Mouse (Mus musculus) kidney, adult 2 months (tissue): ENCODE data around the gene Spem2. TPM values are rescaled to one million over a fixed set of nuclear protein-coding genes. Genes with fewer than 3 reads are reported as not detected.
A peak's percentile ranks its signal among the peaks of the same experiment; 100 is the strongest.

Experiments used
- DNase-seq: peaks from one replicate; pipeline ENCODE4 v3.0.0; 2021
- H3K27ac ChIP-seq: fragments of 200-500 bp; 2 replicates; pipeline ENCODE4 v1.5.1; 2012; ENCODE audit warnings: low read depth, low read length, control low read depth, inconsistent platforms; ENCODE audit not compliant: insufficient read depth
- H3K27me3 ChIP-seq: fragments of 200-500 bp; replicated peaks from 2 replicates; pipeline ENCODE4 v1.6.1; 2012; ENCODE audit warnings: mild to moderate bottlenecking, moderate library complexity, low read length, inconsistent platforms; ENCODE audit not compliant: control insufficient read depth, insufficient read depth
- H3K36me3 ChIP-seq: fragments of 200-500 bp; 2 replicates; pipeline ENCODE4 v1.6.1; 2012; ENCODE audit warnings: mild to moderate bottlenecking, moderate library complexity, low read length, inconsistent platforms; ENCODE audit not compliant: control insufficient read depth, insufficient read depth
- H3K4me1 ChIP-seq: fragments of 200-500 bp; 2 replicates; pipeline ENCODE4 v1.6.1; 2011; ENCODE audit warnings: low read length; ENCODE audit not compliant: control insufficient read depth, insufficient read depth
- H3K4me3 ChIP-seq: fragments of 200-500 bp; 2 replicates; pipeline ENCODE4 v1.5.1; 2011; ENCODE audit warnings: mild to moderate bottlenecking, low read depth, low read length, control low read depth; ENCODE audit not compliant: insufficient read depth
- CTCF ChIP-seq: fragments of 200-500 bp; conservative IDR thresholded peaks from 2 replicates; pipeline ENCODE4 v1.5.1; 2011; ENCODE audit warnings: low read depth, mild to moderate bottlenecking, control low read depth, low read length, moderate library complexity, mixed read lengths; ENCODE audit not compliant: insufficient read depth, insufficient read length
- POLR2A ChIP-seq: fragments of 200-500 bp; IDR thresholded peaks from one replicate; pipeline ENCODE4 v1.6.1; 2011; ENCODE audit warnings: low read depth, low read length, control low read depth
- WGBS: fragments of 180-500 bp; shearing (Covaris S2); methylation state at CpG from one replicate; pipeline ENCODE4 v1.1.7; 2018; 5-methylcytosine and 5-hydroxymethylcytosine counted together
- polyA plus RNA-seq: library from polyadenylated mRNA; depleted of rRNA; stranded (reverse); fragments of >200 nt; gene quantifications from 2 replicates; pipeline ENCODE4 v1.2.3, GENCODE M21; 2012

Spem2 gene
- polyA plus RNA-seq, 1 experiment = 0.20 TPM

GRCm38 (mm10) chr11:69846198-69846680 is 28.0 kb upstream of the Spem2 start, which contains the start of gene Plscr3:
TSS of gene Plscr3 (plus strand) at chr11:69846376.
- H3K36me3 ChIP-seq = no peaks in the 10 kb centered on the region
- H3K4me3 ChIP-seq = peak within 1 kb of the TSS; percentile 65
- under 1% methylated on average over 37 of the region's 38 CpGs for WGBS
- peaks cover 8% of the 10 kb centered on the region; the same call in 1 of the 2 replicates for H3K4me1 ChIP-seq
- no peaks in the 10 kb centered on the region for H3K27me3 ChIP-seq
- peak within 1 kb of the TSS; percentile 92 for H3K27ac ChIP-seq
- TF ChIP-seq POLR2A (peak; percentile 67), CTCF (no peak)
- DNase-seq = peak; percentile 97

- no peak for DNase-seq
- Histone ChIP-seq H3K4me3 (peak overlapping the region; percentile 91), H3K27ac (peak overlapping the region; percentile 90), H3K4me1 (peaks cover 6% of the 10 kb centered on the region), H3K27me3 (no peaks in the 10 kb centered on the region), H3K36me3 (no peaks in the 10 kb centered on the region)
- WGBS = under 1% methylated on average over 7 of the region's 7 CpGs
- TF ChIP-seq POLR2A = no peak
- no peak for TF ChIP-seq CTCF
Measured at GRCm38 (mm10) chr11:69838714-69839104, 20.4 kb upstream of the Spem2 start.

GRCm38 (mm10) chr11:69837952-69838713 is 19.9 kb upstream of the Spem2 start, which contains the start of gene Tmem256:
TSS of gene Tmem256 (plus strand) at chr11:69838514.
- H3K27ac ChIP-seq = peak within 1 kb of the TSS; percentile 90
- WGBS = under 1% methylated on average over 34 of the region's 34 CpGs
- DNase-seq = peak; percentile 99
- H3K27me3 ChIP-seq = no peaks in the 10 kb centered on the region
- TF ChIP-seq POLR2A (peak; percentile 66), CTCF (no peak)
- H3K4me3 ChIP-seq = peak within 1 kb of the TSS; percentile 91
- peaks cover 6% of the 10 kb centered on the region for H3K4me1 ChIP-seq
- no peaks in the 10 kb centered on the region for H3K36me3 ChIP-seq

GRCm38 (mm10) chr11:69837604-69837951 is 19.3 kb upstream of the Spem2 start, which contains the start of gene Nlgn2:
TSS of gene Nlgn2 (minus strand) at chr11:69837784.
- no peaks in the 10 kb centered on the region for H3K27me3 ChIP-seq
- DNase-seq = no peak
- peak within 1 kb of the TSS; percentile 90 for H3K27ac ChIP-seq
- no peaks in the 10 kb centered on the region for H3K36me3 ChIP-seq
- under 1% methylated on average over 32 of the region's 32 CpGs for WGBS
- peaks cover 6% of the 10 kb centered on the region for H3K4me1 ChIP-seq
- no peak for TF ChIP-seq CTCF
- no peak for TF ChIP-seq POLR2A
- H3K4me3 ChIP-seq = peak within 1 kb of the TSS; percentile 91

- 7% methylated on average over 52 of the region's 52 CpGs for WGBS
- no peaks in the 10 kb centered on the region for H3K36me3 ChIP-seq
- no peaks in the 10 kb centered on the region for H3K27me3 ChIP-seq
- H3K4me3 ChIP-seq = peak overlapping the region; percentile 77
- TF ChIP-seq POLR2A = no peak
- no peak for TF ChIP-seq CTCF
- H3K27ac ChIP-seq = no peak overlapping the region
- no peak for DNase-seq
- H3K4me1 ChIP-seq = peaks cover 6% of the 10 kb centered on the region
Measured at GRCm38 (mm10) chr11:69836703-69837576, 18.7 kb upstream of the Spem2 start.

- Histone ChIP-seq H3K27ac (no peak overlapping the region), H3K36me3 (no peaks in the 10 kb centered on the region), H3K4me1 (peaks cover 6% of the 10 kb centered on the region), H3K4me3 (no peak overlapping the region), H3K27me3 (no peaks in the 10 kb centered on the region)
- TF ChIP-seq CTCF = no peak
- no peak for TF ChIP-seq POLR2A
- 42% methylated on average over 4 of the region's 4 CpGs for WGBS
- no peak for DNase-seq
Measured at GRCm38 (mm10) chr11:69835966-69836335, 17.7 kb upstream of the Spem2 start.
